Mouse (Mus musculus): Measurements from ENCODE around the gene Slc2a2. TPM values are rescaled to one million over a fixed set of nuclear protein-coding genes. Genes with fewer than 3 reads are reported as not detected.
"Not testable (repeated sequence)": the region's sequence is repeated elsewhere in the genome, so short reads cannot be mapped to it uniquely, and the experiment has no call there.

Gene Slc2a2
- total RNA-seq, 2 experiments from 2014 or later = not detected

DNA sequence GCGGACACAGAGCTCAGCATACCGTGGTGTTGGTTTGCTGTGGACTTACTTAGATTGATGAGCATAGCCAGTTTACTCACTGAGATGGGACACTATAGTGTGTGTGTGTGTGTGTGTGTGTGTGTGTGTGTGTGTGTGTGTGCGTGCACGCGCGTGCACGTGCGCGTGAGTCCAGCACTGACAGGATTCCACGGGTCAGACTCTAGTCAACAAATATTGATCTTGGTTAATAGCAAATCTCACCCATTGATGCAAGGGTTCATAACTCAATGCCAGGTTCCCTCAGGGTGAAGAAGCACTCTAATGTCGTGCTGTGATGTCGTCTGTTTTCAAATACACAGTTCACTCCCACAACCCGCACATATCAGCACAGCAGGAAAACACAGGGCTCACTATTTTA, 27.5 kb downstream of the Slc2a2 start:
- no peak for DNase-seq
- intact Hi-C loops (cut with DNase I; ENCODE audit: low total_unique reads) = no loop called here

DNA sequence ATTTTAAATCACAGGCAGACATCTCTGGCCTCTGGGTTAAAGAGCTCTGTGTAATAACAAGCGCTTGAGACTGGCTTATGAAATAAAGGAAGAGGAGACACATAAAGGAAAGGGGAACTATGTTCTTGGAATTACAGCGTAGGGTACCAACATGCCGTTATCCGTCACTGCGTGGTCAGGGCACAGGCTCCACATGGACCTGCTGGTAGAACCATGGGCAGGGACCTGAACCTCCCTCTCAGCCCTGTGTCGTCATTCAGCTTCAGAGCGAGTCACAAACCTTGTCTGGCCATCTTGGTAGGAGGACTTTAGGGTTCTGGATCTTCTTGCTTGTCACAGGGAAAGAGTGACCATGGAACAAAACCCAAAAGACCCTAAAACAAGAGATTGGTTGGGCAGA, 28.7 kb downstream of the Slc2a2 start:
- no peak for DNase-seq
- intact Hi-C loops (cut with DNase I; ENCODE audit: low total_unique reads) = no loop called here

DNA sequence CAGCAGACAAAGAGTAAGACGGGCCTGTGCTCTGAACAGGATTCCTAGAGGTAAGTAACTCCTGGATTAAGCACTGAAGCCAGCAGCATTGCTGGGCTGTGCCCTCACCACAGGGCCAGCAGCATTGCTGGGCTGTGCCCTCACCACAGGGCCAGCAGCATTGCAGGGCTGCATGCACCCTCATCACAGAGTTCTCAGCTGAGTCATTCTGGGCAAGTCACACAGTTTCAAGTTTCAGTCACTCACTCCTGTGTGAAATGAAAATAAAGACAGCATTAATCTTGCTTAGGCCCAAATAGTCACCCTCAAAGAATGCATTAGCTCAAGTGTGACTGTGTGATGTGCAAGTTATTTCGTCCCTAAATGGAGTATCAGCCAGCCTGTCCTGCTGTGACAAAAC, 37.0 kb downstream of the Slc2a2 start:
- intact Hi-C loops (cut with DNase I; ENCODE audit: low total_unique reads) = no loop called here
- no peak for DNase-seq

DNA sequence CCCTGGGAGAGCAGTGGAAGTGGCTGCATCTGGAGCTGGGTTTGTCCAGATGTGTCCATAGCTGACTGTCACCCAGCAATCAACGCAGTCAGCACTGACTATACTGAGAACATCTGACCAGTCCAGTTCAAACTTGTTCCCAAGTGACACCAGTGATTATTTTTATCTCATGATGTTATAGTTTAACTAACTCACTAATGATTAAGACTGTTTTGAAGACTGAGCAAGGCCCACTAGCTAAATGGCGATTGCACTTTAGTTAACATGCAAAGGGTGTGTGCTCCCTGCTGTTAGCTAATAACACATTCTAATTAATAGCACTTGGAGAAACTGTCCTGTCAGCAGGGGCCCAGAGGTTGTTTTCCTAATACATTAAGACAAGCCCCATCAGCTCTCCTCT, 39.3 kb downstream of the Slc2a2 start:
- intact Hi-C loops (cut with DNase I; ENCODE audit: low total_unique reads) = no loop called here
- no peak for DNase-seq

DNA sequence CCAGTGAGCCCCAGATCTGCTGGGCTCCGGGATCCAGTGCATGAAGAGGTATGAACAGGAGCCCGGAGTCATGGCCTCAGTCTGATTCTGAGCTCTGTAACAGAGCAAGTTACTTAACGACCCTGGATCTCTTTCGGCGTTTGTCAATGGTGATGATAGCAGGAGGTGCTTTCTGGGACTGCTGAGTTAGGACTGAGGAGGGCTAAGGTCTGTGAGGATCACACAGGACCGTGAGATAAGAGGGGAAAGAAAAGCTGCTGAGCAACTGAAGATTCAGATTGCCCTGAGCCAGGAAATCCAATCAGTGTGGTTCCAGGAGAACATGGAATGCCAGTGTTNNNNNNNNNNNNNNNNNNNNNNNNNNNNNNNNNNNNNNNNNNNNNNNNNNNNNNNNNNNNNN, 42.6 kb downstream of the Slc2a2 start:
- intact Hi-C loops (cut with DNase I; ENCODE audit: low total_unique reads) = loop anchor here (5.0 to 10.0 kb wide), 2 partner anchors 176 to 573 kb away; no protein-coding TSS in a partner anchor

DNA sequence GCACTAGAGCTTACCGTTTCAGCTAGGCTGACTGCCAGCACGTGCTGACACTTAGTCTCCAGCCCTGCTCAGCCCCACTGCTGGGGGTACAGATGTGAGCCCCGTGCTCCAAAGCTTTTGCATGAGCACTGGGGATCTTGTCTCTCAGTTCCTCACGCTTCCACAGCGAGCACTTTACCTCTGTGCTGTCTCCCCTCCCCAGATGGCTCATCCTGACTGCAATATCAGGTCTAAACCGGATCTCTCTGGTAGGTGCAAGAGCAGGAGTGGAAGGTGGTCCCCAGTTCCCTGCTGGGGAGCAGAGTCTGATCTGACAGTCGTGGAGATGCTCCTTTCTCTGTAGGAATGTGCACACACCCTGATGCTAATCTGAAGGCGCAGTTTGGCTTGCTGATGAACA, 45.5 kb downstream of the Slc2a2 start:
- no peak for DNase-seq
- intact Hi-C loops (cut with DNase I; ENCODE audit: low total_unique reads) = loop anchor here (5.0 to 10.0 kb wide), 2 partner anchors 178 to 576 kb away; no protein-coding TSS in a partner anchor

More for the DNA sequence above, 42.6 kb downstream of the Slc2a2 start:
- DNase-seq = no peak

DNA sequence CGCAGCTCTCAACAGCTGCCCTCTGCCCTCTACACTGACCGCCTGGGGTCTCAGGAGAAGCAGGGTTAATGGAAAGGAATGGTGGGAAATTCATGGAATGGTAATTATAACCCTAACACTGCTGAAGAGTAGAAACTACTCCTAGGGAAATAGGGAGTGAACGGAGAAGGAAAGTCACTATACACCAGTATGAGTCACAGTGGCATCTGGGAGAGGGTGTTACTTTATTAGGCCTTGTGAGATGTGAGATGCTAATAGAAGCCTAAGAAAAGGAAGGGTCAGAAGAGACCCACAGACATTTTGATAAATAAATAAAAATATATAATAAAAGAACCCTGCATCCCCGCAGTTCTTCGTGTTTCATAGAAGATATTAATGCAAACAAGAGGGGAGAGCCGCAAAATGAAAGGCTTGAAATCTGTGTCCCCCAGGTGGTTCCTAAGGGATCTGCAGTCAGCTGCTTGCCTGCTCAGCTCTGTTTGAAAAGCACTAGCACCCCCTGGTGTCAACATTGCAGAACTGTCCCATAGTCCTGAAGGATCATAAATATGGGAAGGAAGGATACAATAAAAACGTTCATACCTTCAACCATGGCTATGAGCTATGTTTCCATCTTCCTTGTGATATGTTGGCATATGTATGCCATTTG, 48.3 kb downstream of the Slc2a2 start:
- DNase-seq = peak; percentile 74
- intact Hi-C loops (cut with DNase I; ENCODE audit: low total_unique reads) = loop anchor here (10.0 kb wide), 1 partner anchor 181 kb away; no protein-coding TSS in a partner anchor

DNA sequence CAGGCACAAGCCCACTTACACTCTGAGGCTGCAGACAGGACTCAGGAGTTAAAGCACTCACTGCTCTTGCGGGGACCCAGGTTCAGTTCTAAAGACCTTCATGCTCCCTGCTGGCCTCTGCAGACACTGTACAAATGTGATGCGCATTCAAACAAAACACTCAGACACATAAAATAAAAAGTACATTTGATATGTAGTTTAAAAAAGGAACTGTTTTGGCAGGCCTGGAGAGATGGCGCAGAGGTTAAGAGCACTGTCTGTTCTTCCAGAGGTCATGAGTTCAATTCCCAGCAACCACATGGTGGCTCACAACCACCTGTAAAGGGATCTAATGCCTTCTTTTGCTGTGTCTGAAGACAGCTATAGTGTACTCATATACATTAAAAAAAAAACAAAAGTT, 50.4 kb downstream of the Slc2a2 start:
- intact Hi-C loops (cut with DNase I; ENCODE audit: low total_unique reads) = loop anchor here (10.0 kb wide), 1 partner anchor 183 kb away; no protein-coding TSS in a partner anchor
- DNase-seq = no peak

DNA sequence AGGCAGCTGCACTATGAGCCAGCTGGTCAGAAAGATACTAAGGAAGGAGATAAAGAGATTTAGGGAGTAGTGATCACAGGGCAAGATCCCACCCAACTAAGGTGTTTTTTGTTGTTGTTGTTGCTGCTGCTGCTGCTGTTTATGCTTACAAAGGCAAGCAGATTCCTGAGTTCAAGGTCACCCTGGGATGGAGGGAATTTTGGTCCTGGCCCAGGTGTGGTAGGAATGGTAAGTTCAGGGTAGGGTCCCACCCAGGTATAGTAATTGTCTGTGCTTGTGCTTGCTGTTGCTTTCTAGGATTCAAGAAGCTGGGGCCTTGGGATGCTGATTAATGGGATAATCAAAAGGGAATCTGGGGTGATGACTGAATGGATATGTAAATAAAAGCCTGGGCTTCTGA, 51.3 kb downstream of the Slc2a2 start:
- intact Hi-C loops (cut with DNase I; ENCODE audit: low total_unique reads) = loop anchor here (10.0 kb wide), 1 partner anchor 184 kb away; no protein-coding TSS in a partner anchor
- DNase-seq = no peak

DNA sequence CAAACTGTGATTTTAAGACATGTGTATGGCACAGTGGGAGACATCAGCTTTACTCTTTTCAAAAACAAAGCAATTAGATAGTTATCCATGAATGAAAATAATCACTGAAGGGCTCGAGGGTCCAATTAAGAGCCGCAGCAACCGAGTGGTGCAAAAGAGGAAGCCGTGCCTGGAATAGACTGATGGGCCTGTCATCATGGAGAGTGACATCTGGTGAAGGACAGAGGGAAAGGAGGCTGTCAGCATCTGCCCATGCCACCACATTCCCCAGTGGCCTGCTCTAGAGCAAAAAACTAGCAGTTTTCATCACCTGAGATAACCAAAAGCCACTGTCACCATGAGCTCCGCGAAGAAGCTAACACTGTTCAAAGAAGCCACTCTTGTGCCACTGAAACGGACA, 57.8 kb downstream of the Slc2a2 start:
- intact Hi-C loops (cut with DNase I; ENCODE audit: low total_unique reads) = no loop called here
- no peak for DNase-seq

DNA sequence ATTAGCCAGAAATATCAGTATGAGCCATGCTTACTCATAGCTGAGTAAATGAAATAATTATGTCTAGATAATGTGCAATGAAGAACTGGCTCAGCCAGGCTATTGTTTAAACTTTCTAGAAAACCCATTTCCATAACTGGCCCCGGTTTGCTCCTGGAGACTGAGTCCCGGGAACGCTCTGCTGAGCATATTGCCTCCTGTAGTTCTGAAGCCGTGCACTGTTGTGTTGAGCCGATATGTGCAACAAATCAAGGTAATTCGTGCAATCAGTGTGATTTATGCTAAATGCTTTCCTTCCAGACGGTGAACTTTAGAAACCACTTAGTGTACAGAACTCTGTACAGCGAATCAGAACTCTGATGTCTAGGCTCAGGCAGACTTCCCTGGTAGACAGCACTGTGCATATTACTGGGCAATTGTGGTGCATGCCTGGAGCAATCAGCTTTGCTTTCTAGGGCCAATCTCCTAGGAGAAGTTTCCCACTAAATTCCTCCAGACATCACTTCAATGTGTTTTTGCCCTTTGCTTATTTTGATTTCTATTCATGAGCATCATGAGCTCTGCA, 63.6 kb downstream of the Slc2a2 start:
- no peak for DNase-seq
- intact Hi-C loops (cut with DNase I; ENCODE audit: low total_unique reads) = no loop called here

DNA sequence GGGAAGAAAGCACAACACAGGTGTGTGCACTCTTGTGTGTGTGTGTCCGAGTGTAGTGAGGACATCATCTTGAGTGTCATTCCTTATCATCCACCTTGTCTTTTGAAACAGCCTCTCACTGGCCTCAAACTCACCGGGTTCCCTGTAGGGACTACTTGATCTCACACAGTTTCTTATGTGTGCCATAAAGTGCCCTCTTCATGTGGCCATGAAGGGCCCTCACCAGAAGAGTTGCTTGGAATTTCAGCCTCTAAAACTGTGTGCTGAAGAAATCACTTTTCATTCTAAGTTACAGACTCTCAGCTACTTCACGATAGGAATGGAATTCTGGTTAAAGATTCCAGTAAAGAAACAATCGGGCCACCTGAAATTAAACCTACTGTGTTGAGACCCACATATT, 69.2 kb downstream of the Slc2a2 start:
- intact Hi-C loops (cut with DNase I; ENCODE audit: low total_unique reads) = no loop called here
- DNase-seq = no peak

DNA sequence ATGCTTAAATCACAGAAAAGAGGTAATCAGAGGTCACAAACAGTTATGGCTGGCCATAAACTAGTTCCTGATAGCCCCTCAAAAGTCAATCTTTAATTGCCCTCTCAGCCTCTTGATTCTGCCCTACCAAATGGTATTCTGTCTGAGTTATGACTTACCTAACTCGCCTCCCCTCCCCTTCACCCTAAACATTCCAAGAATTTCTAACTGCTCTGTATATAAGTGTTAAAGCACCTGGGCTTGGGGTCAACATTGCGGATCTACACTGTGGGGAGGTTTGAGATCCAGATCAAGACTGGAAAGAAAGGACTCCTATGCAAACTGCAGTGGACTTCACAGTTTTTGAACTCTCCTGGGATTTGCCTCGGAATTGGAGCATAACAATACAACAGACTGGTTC, 70.5 kb downstream of the Slc2a2 start:
- no peak for DNase-seq
- intact Hi-C loops (cut with DNase I; ENCODE audit: low total_unique reads) = no loop called here

DNA sequence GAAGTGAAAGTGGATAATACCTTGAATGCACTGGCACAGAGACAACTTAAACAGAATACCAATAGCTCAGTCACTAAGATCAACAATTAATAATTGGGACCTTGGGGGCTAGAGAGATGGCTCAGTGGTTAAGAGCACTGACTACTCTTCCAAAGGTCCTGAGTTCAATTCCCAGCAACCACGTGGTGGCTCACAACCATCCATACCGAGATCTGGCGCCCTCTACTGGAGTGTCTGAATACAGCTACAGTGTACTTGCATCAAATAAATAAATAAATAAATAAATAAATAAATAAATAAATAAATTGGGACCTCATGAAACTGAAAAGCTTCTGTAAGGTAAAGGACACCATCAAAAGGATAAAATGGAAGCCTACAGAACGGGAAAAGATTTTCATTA, 75.2 kb downstream of the Slc2a2 start:
- DNase-seq; intact Hi-C loops (cut with DNase I; ENCODE audit: low total_unique reads): not testable (repeated sequence)

DNA sequence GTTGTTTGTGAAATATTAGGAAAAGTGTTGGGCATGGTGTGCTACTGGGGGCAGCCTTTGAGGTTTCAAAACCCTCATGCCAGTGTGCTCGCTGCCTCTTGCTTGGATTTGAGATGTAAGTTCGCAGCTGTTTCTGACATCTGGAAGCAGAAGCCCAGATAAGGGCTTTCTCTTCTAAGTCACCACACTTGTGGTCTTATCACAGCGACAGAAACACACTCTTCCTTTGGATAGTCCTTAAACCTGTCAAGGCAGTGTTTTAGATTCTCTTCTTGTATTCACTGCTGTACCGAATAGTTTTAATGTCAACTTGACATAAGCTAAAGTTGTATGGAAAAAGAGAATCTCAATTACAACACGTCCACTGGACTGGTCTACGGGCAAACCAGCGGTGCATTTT, 77.7 kb downstream of the Slc2a2 start:
- no peak for DNase-seq
- intact Hi-C loops (cut with DNase I; ENCODE audit: low total_unique reads) = no loop called here

DNA sequence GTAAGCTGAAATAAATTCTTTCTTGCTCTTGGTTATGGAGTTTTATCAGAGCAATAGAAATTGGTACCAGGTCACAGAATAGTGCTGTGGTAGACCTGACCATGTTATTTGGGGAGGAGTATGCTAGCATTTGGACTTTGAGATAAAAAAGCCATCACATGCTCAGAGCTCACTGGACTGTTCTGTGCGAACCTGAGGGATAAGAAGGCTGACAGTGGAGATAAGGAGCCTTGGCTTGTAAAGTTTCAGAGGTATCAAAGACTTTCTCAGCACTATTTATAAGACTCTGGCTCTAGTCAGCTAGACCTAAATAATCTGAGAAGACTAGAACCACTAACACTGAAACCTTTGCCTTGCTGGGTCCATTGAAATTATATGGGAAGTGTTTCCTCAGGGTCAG, 78.3 kb downstream of the Slc2a2 start:
- DNase-seq = no peak
- intact Hi-C loops (cut with DNase I; ENCODE audit: low total_unique reads) = no loop called here

DNA sequence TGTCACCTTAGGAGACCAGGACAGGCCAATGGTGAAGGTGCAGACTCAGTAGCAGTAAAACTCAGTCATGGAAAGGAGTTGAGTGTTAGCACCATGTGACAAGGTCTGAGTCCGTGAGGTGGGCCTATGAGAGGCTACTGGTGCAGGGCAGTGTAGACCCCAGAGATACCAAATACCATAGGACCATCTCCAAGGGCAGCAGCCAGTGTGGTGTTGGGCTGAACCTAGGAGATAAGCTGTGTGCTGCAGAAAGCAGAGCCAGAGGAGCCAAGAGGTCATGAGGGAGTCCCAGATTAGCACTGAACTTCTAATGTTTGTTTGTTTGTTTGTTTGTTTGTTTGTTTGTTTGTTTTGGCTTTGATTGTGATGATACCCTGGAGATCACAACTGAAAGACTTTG, 78.8 kb downstream of the Slc2a2 start:
- no peak for DNase-seq
- intact Hi-C loops (cut with DNase I; ENCODE audit: low total_unique reads) = no loop called here

DNA sequence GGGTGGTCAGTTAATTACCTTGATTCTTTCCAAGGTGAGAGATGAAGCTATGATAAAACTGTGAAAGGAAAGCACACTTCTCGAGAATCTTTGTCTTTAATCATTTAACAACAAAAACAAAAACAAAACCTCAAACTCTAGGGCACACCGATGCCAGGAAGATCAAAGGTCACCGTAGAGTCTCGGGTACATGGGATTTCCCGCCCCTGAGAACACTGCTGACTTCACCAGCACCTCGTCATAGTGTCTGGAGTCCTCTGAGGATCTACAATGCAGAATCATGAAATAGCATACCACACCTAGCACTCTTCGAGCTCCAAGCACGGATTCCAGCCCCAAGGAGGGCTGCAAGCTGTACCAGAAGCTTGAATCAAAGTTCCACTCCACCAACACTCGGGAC, 82.8 kb downstream of the Slc2a2 start:
- intact Hi-C loops (cut with DNase I; ENCODE audit: low total_unique reads) = no loop called here
- DNase-seq = no peak

Measured in gastrocnemius, postnatal 14 days (tissue).